Mouse (Mus musculus): Measurements from ENCODE around the gene Brpf1.

The Brpf1 gene

DNA sequence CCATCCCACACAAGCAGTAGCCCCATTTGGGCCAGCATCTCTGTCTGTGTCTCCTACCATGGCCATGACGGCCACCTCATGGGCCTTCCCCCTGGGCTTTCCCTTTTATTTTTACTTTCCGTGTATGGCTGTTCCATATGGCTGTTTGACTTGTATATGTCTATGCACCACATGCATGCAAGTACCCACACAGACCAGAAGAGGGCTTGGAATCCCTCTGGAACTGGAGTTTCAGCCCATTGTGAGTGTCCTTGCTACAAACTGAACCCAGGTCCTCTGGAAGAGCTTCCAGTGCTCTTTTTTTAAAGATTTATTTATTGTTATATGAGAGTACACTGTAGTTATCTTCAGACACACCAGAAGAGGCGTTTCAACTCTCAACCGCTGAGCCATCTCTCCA, 54.5 kb downstream of the Brpf1 start:
- no peak for DNase-seq (ENCODE audit: low read depth)

DNA sequence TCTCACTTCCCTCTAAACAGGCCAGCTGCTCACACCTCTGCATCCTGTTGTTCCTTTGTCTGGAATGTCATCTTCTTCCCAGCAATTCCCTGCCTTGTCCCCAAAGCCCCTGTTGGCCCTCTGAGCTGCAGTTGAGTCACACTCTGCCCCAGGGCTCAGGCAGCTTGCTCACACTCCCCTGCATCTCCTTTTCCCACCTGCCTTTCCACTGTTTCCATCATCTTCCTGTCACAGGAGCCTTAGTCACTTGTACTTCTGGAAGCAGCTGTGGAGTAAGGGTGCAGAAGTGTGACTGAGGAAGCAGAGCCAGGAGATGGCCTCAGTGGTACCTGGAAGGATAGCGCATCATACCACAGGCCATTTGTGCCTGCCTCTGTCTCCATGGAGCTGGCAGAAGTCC, 55.3 kb downstream of the Brpf1 start:
- DNase-seq (ENCODE audit: low read depth), result no peak

DNA sequence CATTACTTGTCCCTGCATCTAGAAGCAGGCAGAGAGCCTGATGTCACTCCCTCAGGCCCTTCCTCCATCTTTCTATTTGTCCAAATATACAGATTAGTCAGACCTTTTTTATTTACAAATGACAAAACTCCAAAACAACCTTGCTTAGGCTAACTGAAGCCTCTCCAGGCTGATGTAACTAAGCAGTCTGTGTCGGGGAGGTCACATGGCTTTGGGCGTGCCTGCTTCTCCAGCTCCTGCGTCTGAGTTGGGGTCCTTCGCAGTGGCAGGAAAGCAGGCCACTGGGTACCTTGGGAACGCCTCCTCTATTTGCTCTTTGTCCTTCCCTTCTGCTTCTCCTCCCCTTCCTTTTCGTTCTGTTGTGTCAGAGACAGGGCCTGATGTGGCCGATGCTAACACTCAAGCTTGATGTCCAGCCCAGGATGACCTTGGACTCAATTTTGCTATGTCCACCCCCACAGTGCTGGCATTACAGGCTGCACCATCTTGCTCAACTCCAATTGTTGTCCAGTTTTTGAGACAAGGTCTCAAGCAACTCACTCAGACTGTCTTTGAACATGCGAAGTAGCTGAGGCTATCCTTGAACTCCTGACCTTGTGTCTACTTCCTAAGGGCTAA, 57.7 kb downstream of the Brpf1 start:
- peak; percentile 29 for DNase-seq (ENCODE audit: low read depth)

DNA sequence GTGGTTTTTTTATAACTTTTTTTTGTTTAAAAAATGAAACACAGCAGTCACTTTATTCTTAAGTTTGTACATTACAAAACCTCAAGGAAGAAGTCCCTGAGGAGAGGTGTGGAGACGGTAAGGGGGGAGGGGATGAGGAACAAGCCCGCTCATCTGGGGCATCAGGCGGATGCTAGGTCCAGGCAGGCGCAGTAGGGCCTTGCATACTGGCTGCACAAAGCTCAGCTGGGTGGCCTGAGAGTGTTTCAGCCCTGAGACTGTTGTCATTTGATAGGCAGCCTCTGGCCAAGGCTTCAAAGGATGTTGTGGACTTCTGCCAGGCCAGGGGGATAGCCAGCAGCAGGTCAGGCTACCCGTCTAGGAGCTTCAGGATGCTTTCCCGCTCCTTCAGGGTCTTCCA, 59.7 kb downstream of the Brpf1 start:
- no peak for DNase-seq (ENCODE audit: low read depth)

DNA sequence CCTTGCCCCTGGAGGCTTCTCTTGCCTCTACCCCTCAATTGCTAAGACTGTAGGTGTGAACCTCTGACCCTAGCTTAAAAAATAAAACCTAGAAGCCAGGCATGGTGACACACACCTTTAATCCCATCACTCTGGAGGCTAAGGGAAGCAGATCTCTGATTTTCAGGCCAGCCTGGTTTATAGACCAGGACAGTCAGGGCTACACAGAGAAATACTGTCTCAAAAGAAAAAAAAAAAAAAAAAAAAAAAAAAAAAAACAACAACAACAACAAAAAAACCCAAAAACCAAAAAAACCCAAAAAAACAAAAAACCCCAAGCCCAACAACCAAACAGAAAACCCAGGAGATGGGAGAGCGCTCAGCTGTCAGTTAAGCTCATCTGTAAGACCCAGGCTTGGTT, 60.6 kb downstream of the Brpf1 start:
- no peak for DNase-seq (ENCODE audit: low read depth)

DNA sequence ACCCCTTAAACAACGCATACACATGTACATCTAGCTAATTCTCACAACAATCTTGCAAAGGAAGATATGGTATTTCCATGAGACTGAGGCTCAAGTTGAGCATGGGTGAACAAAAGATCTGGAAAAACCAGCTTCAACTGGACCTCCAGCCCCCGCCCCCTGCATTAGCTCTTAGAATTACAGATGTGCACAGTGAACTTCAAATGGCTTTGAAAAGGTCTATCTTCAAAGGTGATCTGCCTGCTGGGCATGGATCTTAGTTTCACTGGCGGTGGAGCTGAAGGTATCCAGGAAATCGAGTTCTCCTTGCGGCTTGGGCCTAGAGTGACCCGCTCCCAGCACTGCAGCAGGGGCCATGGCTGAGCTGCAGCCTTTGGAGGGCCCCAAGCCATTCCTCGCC, 61.2 kb downstream of the Brpf1 start:
- no peak for DNase-seq (ENCODE audit: low read depth)

DNA sequence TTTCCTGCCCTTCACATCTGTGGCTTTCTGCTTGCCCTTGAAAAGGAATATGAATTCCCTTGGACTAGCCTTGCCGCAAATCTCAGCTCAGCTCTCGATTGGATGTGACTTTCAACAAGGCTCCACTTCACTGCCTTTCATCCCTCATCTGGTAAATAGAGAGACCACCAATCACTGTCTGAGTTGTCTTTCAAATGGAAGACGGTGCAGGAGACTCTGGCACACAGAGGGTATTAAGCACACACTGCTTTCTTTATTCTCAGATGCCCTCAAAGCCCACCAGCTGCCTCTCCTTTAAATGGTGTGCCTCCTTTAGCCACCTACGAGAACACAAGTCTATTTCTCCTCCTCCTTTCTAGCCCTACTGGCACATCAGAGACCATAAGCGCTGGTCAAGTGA, 61.6 kb downstream of the Brpf1 start:
- DNase-seq (ENCODE audit: low read depth), result no peak

DNA sequence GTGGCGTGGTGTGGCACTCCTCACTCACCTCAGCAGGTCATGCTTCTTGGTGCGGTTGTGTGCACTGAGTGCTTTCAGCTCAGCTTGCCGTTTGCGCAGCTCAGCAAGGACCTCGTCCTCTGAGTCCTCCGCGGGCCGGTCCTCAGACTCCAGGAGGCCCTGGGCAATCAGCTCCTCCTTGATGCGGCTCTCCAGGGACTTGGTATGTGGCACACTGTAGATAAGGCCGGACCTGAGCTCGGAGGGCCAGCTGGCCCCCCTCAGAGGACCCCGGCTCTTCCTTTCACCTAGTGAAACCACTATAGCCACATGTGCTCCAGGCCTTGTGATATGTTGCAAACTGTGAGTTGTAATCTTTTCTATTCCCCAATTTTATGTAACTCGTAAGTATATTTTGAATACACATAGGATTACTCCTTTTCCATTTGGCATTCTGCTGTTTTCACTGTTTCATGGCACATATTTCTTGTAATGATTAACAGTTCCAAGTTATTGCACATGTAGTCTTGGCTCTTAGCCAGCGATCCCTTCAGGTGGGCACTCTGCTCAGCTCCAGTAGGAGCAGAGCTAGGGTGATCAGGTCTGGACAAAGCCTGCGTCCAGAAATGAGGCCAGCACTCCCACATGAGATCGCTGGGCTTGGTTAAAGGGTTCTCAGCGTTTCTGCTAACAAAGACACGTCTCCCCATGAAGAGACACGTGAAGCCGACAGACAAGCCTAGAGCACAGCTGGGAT, 63.4 kb downstream of the Brpf1 start:
- no peak for DNase-seq (ENCODE audit: low read depth)

DNA sequence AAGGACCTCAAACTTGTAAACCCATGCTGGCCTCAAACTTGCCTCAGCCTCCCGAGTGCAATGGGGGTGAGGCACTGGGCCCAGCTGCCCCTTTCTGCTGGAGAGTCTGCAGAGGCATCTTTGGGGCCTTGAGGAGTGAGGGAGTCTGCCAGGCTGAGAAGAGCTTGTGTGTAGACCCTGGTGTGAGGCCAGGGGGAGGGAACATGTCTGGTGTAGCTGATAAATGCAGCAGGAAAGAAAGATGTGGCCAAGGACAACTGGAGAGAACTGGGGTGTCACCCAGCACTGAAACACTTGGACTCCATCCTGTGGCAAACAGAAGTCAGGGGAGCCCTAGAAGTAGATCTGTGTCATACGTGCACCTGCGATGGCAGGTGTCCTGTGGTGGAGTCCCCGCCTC, 66.6 kb downstream of the Brpf1 start:
- no peak for DNase-seq (ENCODE audit: low read depth)
